Mouse (Mus musculus): ENCODE results near the gene Tcta.

- TF ChIP-seq MYOG (IDR thresholded peaks at IDR 0.05; ENCODE audit: control insufficient read depth, extremely low read depth, insufficient read length) (no peak), CTCF (IDR thresholded peaks at IDR 0.05; ENCODE audit: control insufficient read depth, insufficient read depth, insufficient read length) (no peak), FOSL1 (IDR thresholded peaks at IDR 0.05; ENCODE audit: insufficient read depth, low read length, poor library complexity, severe bottlenecking) (no peak), MAX (IDR thresholded peaks at IDR 0.05) (no peak), USF1 (IDR thresholded peaks at IDR 0.05; ENCODE audit: low read depth) (no peak)
These were observed 45.4 kb downstream of the Tcta start for GRCm38 (mm10) chr9:108260526-108260925.
